Mouse (Mus musculus) layer of hippocampus, postnatal 36 days (tissue): ENCODE measurements around the gene Tfip11. TPM values are rescaled to one million over a fixed set of nuclear protein-coding genes. Genes with fewer than 3 reads are reported as not detected.

ENCODE experiments used
- DNase-seq, 2 experiments: peaks; one replicate each; pipeline ENCODE4 v3.0.0; 2022
- total RNA-seq, 2 experiments: library from RNA; stranded (reverse); gene quantifications; 2 replicates each; pipeline ENCODE4 v1.2.3; 2021

Gene Tfip11
- total RNA-seq, 2 experiments from 2014 or later: 40.8 to 42.2 TPM

GRCm38 (mm10) chr5:112320936-112321335 is 5.2 kb upstream of the Tfip11 start:
- DNase-seq: peak; percentile 71 to 74

- DNase-seq: no peak
These were observed 4.8 kb upstream of the Tfip11 start for GRCm38 (mm10) chr5:112321376-112321775.

- no peak for DNase-seq
These were observed 2.9 kb upstream of the Tfip11 start for GRCm38 (mm10) chr5:112323246-112323645.

- no peak for DNase-seq
These were observed 1.3 kb upstream of the Tfip11 start for GRCm38 (mm10) chr5:112324637-112325545.

- DNase-seq: no peak
These were observed 370 bp downstream of the Tfip11 start for GRCm38 (mm10) chr5:112326446-112327009.

- no peak for DNase-seq
These were observed 1.7 kb downstream of the Tfip11 start for GRCm38 (mm10) chr5:112327854-112328253.

- no peak for DNase-seq
These were observed 3.8 kb downstream of the Tfip11 start for GRCm38 (mm10) chr5:112329805-112330564.

- DNase-seq: no peak
These were observed 9.3 kb downstream of the Tfip11 start for GRCm38 (mm10) chr5:112335473-112335872.

- DNase-seq: no peak
These were observed 10.8 kb downstream of the Tfip11 start for GRCm38 (mm10) chr5:112337004-112337403.

- no peak for DNase-seq
These were observed 13.1 kb downstream of the Tfip11 start for GRCm38 (mm10) chr5:112339215-112339614.

- peak; percentile 88 to 91 for DNase-seq
These were observed 16.5 kb downstream of the Tfip11 start, which contains the start of the genes Srrd and Hps4 for GRCm38 (mm10) chr5:112342463-112343204. Gene Srrd, minus strand, starts transcription at chr5:112343040. Gene Hps4, plus strand, starts transcription at chr5:112343083.

GRCm38 (mm10) chr5:112343205-112343595 is 17.0 kb downstream of the Tfip11 start:
- no peak for DNase-seq

GRCm38 (mm10) chr5:112344092-112344960 is 18.2 kb downstream of the Tfip11 start:
- no peak for DNase-seq

- no peak for DNase-seq
These were observed 20.2 kb downstream of the Tfip11 start for GRCm38 (mm10) chr5:112346211-112346965.

- DNase-seq: no peak
These were observed 23.0 kb downstream of the Tfip11 start for GRCm38 (mm10) chr5:112349169-112349568.

- DNase-seq: no peak
These were observed 29.3 kb downstream of the Tfip11 start for GRCm38 (mm10) chr5:112355493-112355892.

- no peak for DNase-seq
These were observed 29.8 kb downstream of the Tfip11 start, which contains the start of gene Gm6583 for GRCm38 (mm10) chr5:112355910-112356309. Gene Gm6583, minus strand, starts transcription at chr5:112356033.

GRCm38 (mm10) chr5:112356322-112356721 is 30.2 kb downstream of the Tfip11 start:
- DNase-seq: no peak

GRCm38 (mm10) chr5:112359520-112359919 is 33.4 kb downstream of the Tfip11 start:
- DNase-seq: no peak

GRCm38 (mm10) chr5:112360077-112360476 is 33.9 kb downstream of the Tfip11 start:
- no peak for DNase-seq
